In the genomic region with DNA sequence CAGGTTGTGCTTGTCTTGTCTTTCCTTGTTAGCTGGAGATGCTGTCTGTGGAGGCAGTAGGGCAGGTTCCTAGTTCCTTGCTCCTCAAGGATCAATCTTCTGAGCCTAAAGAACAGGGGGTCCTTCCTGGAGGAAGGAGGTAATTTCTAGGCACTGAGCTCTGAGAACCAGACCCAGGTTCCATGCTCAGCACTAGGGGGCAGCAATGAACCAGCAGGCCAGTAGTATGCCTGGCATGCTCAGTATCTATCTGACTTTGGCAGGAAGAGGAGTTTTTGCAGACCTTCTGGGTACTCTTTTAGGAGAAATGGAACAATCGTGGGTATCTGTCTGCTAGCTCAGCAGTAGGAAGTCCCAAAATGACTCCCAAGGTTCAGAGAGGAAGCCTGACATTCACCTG, we compare ENCODE assay signal across 9 mouse cellular contexts. TPM values are rescaled to one million over a fixed set of nuclear protein-coding genes. Genes with fewer than 3 reads are reported as not detected.
DNase-seq lines count a peak whose midpoint lies in the region; ATAC-seq lines count a peak whose summit lies in the region.
"Had no signal": no experiment of that assay in that cellular context is flagged by ENCODE, and none has a peak within 500 bp of the region (broad histone marks: within the 10 kb centered on the region; RNA-seq: fewer than 3 reads in every experiment).

No protein-coding gene starts in this region.

- WGBS in hindbrain, embryonic 11.5 days = 32% methylated on average over 1 of the region's 1 CpGs

- H3K4me3 ChIP-seq in hindbrain, embryonic 11.5 days (ENCODE audit: low read depth, low read length) = no peak overlapping the region

- no peaks in the 10 kb centered on the region for H3K36me3 ChIP-seq in hindbrain, embryonic 11.5 days (ENCODE audit: control insufficient read depth, insufficient read depth, low read length)

- no peak overlapping the region for H3K4me2 ChIP-seq in hindbrain, embryonic 11.5 days (replicated peaks; ENCODE audit: low read depth, low read length)

- H3K27ac ChIP-seq in hindbrain, embryonic 11.5 days (ENCODE audit: low read depth, low read length) = no peak overlapping the region
- H3K27ac ChIP-seq: macrophage had no signal

- no peaks in the 10 kb centered on the region for H3K4me1 ChIP-seq in hindbrain, embryonic 11.5 days (replicated peaks; ENCODE audit: control insufficient read depth, insufficient read depth, low read length)

- no peaks in the 10 kb centered on the region for H3K9me3 ChIP-seq in hindbrain, embryonic 11.5 days (ENCODE audit: control insufficient read depth, low read length)

- H3K9ac ChIP-seq in hindbrain, embryonic 11.5 days (ENCODE audit: low read depth, low read length) = no peak overlapping the region

- peak; percentile 41 for DNase-seq in Muller cell, postnatal 12 days (ENCODE audit: inconsistent ontology term)
- DNase-seq in cerebellum, adult 18-20 months = peak; percentile 65 to 66
- DNase-seq in hindbrain, embryonic 11.5 days (ENCODE audit: low spot score) = peak; percentile 80
- peak; percentile 80 to 91 for DNase-seq in layer of hippocampus, postnatal 14 days (ENCODE audit: low spot score in 2 of 2)
- peak; percentile 86 for DNase-seq in lung, postnatal 14 days
- DNase-seq in right cerebral cortex, postnatal 10 days (ENCODE audit: low spot score in 2 of 2) = peak; percentile 88
- DNase-seq in urinary bladder, postnatal 4 days (ENCODE audit: low spot score in 2 of 2) = peak; percentile 47 to 77

- no peaks in the 10 kb centered on the region for H3K27me3 ChIP-seq in hindbrain, embryonic 11.5 days (ENCODE audit: control insufficient read depth, insufficient read depth, low read length)

- peak; percentile 86 for ATAC-seq in frontal cortex, adult (ENCODE audit: low TSS enrichment)
- peak; percentile 43; the same call in 1 of the 2 replicates for ATAC-seq in hindbrain, embryonic 11.5 days (ENCODE audit: low FRiP score)

RNA-seq across cellular contexts. Expression of a gene that starts 8.0 kb away (rescaled TPM):
- 1.7 and 2.7 TPM in 2 replicates for polyA plus RNA-seq in hindbrain, embryonic 11.5 days (2014; fragmentation: Nextera tagmentation; extraction: Ambion mirVana)
- 1 to 10 TPM; 8.5 to 9.4 TPM for total RNA-seq in layer of hippocampus, postnatal 14 days (2021)

RNA-seq across cellular contexts. Expression of a gene that starts 33.4 kb away (rescaled TPM):
- 37.1 and 41.4 TPM in 2 replicates for polyA plus RNA-seq in hindbrain, embryonic 11.5 days (2014; fragmentation: Nextera tagmentation; extraction: Ambion mirVana)
- total RNA-seq in layer of hippocampus, postnatal 14 days (2021) = 10 to 100 TPM; 44.3 to 50.3 TPM
